Mouse (Mus musculus): Measurements from ENCODE around the gene H1foo. TPM values are rescaled to one million over a fixed set of nuclear protein-coding genes. Genes with fewer than 3 reads are reported as not detected.

Gene H1foo
- total and polyA plus RNA-seq, 2 experiments from 2014 or later = not detected

DNA sequence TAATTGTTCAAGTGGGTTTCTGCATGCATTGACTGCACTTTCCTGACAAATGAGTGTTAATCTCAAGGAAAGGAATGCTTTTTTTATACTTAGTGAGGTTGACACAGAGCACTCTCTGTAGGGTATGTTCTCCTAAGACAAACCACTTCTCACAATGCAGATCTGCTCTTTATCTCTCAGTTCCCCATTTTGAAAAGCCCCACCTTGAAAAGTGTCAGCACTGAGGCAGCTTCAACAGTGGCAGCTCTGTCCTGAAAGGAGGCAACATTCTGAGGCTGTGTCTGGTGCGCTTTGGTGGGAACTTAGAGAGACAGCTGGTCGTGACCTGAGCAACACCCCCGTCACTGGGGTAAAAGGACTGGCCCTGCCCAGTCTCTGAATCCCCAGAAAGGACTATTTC lies 35.7 kb upstream of the H1foo start:
- TF ChIP-seq EP300 (IDR thresholded peaks at IDR 0.05; ENCODE audit: low read depth) (no peak), CTCF (IDR thresholded peaks at IDR 0.05; ENCODE audit: low read depth) (no peak)
- DNase-seq (ENCODE audit: low spot score) (no peak), ATAC-seq (ENCODE audit: insufficient read depth, low read depth) (no peak)
- no peaks in the 10 kb centered on the region for H3K36me3 ChIP-seq (replicated peaks; ENCODE audit: control insufficient read depth, insufficient read depth, low read length)
- H3K4me3 ChIP-seq (ENCODE audit: low read depth, low read length) = no peak overlapping the region
- H3K4me1 ChIP-seq (ENCODE audit: control insufficient read depth, insufficient read depth) = peaks cover 39% of the 10 kb centered on the region
- no peaks in the 10 kb centered on the region for H3K27me3 ChIP-seq (ENCODE audit: control insufficient read depth, insufficient read depth, low read length)
- H3K4me2 ChIP-seq (ENCODE audit: low read depth, low read length) = no peak overlapping the region
- H3K27ac ChIP-seq (ENCODE audit: low read depth) = peak overlapping the region; percentile 60
- H3K9me3 ChIP-seq (replicated peaks; ENCODE audit: control insufficient read depth, low read length) = no peaks in the 10 kb centered on the region
- no peak overlapping the region for H3K9ac ChIP-seq (replicated peaks; ENCODE audit: low read depth, low read length)
- 75% methylated on average over 3 of the region's 3 CpGs for WGBS

DNA sequence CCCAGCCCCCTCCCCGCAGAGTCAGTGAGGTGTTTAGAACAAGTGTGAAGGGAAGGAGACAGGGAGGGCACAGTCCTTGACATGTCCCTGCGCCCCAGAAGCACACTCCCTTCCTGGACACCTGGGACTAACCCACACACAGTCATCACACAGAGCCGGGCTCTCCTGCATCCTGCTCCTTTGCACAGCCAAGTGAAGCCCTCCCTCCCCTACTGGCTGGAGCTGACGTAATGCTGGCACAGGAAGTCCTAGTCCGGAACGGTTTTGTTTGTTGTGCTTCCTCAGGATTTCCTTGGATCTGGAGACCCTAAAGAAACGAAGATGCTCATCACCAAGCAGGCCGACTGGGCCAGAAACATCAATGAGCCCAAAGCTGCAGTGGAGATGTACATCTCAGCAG lies 34.8 kb upstream of the H1foo start:
- TF ChIP-seq CTCF (IDR thresholded peaks at IDR 0.05; ENCODE audit: low read depth) (no peak), EP300 (IDR thresholded peaks at IDR 0.05; ENCODE audit: low read depth) (peak; percentile 89)
- no peaks in the 10 kb centered on the region for H3K9me3 ChIP-seq (replicated peaks; ENCODE audit: control insufficient read depth, low read length)
- peaks cover 39% of the 10 kb centered on the region for H3K4me1 ChIP-seq (ENCODE audit: control insufficient read depth, insufficient read depth)
- ATAC-seq (ENCODE audit: insufficient read depth, low read depth) (peak; percentile 89), DNase-seq (ENCODE audit: low spot score) (peak; percentile 87)
- WGBS = 45% methylated on average over 8 of the region's 8 CpGs
- H3K4me3 ChIP-seq (ENCODE audit: low read depth, low read length) = no peak overlapping the region
- no peaks in the 10 kb centered on the region for H3K27me3 ChIP-seq (ENCODE audit: control insufficient read depth, insufficient read depth, low read length)
- no peaks in the 10 kb centered on the region for H3K36me3 ChIP-seq (replicated peaks; ENCODE audit: control insufficient read depth, insufficient read depth, low read length)
- H3K9ac ChIP-seq (replicated peaks; ENCODE audit: low read depth, low read length) = no peak overlapping the region
- H3K4me2 ChIP-seq (ENCODE audit: low read depth, low read length) = no peak overlapping the region
- H3K27ac ChIP-seq (ENCODE audit: low read depth) = peak overlapping the region; percentile 87

DNA sequence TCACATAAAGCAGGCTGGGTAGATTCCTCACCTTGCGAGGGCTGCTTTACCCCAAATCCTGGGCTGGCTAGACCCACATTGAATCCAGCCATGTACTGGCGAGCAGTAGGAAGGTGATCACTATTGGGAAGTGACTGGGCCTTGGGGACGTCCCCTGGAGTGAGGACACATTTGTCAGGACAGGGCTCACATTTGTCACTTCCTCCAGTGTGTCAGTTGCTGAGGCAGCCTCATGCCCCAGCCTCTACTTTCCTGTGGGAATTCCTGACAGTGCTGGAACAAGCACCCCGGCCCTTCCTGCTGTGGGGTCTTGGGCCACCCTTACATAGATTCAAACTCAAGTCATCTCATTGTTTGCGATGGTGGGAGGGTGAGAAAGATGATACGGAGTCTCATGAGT lies 33.0 kb upstream of the H1foo start:
- Histone ChIP-seq H3K27ac (ENCODE audit: low read depth) (peak overlapping the region; percentile 87), H3K9me3 (replicated peaks; ENCODE audit: control insufficient read depth, low read length) (no peaks in the 10 kb centered on the region), H3K4me1 (ENCODE audit: control insufficient read depth, insufficient read depth) (peaks cover 55% of the 10 kb centered on the region), H3K27me3 (ENCODE audit: control insufficient read depth, insufficient read depth, low read length) (no peaks in the 10 kb centered on the region), H3K4me2 (ENCODE audit: low read depth, low read length) (no peak overlapping the region), H3K9ac (replicated peaks; ENCODE audit: low read depth, low read length) (no peak overlapping the region), H3K36me3 (replicated peaks; ENCODE audit: control insufficient read depth, insufficient read depth, low read length) (no peaks in the 10 kb centered on the region), H3K4me3 (ENCODE audit: low read depth, low read length) (no peak overlapping the region)
- WGBS = 64% methylated on average over 6 of the region's 6 CpGs
- TF ChIP-seq CTCF (IDR thresholded peaks at IDR 0.05; ENCODE audit: low read depth) (no peak), EP300 (IDR thresholded peaks at IDR 0.05; ENCODE audit: low read depth) (no peak)
- ATAC-seq (ENCODE audit: insufficient read depth, low read depth) (no peak), DNase-seq (ENCODE audit: low spot score) (no peak)

DNA sequence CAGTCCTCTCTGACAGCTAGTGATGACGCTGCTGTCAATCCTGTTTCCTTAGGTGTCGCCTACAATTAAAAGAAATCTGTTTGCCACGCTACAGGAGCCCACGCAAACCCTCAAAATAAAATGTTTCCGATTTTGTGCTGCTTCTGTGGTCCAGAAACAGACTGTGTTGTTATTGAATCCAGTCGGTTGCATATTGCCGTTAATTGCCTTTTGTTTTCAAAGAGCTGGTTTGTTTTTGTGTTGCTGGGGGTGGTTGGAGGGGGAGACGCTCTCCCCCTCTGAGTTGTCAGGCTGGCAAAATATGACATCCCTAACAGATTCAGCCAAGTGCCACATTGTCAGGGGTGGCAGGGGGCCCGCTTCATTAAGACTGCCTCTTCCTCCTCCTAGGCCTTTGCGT lies 31.3 kb upstream of the H1foo start:
- Histone ChIP-seq H3K9ac (replicated peaks; ENCODE audit: low read depth, low read length) (no peak overlapping the region), H3K9me3 (replicated peaks; ENCODE audit: control insufficient read depth, low read length) (no peaks in the 10 kb centered on the region), H3K27me3 (ENCODE audit: control insufficient read depth, insufficient read depth, low read length) (no peaks in the 10 kb centered on the region), H3K36me3 (replicated peaks; ENCODE audit: control insufficient read depth, insufficient read depth, low read length) (no peaks in the 10 kb centered on the region), H3K4me3 (ENCODE audit: low read depth, low read length) (no peak overlapping the region), H3K27ac (ENCODE audit: low read depth) (no peak overlapping the region), H3K4me2 (ENCODE audit: low read depth, low read length) (no peak overlapping the region), H3K4me1 (ENCODE audit: control insufficient read depth, insufficient read depth) (peaks cover 52% of the 10 kb centered on the region)
- TF ChIP-seq EP300 (IDR thresholded peaks at IDR 0.05; ENCODE audit: low read depth) (no peak), CTCF (IDR thresholded peaks at IDR 0.05; ENCODE audit: low read depth) (no peak)
- DNase-seq (ENCODE audit: low spot score) (no peak), ATAC-seq (ENCODE audit: insufficient read depth, low read depth) (no peak)
- 88% methylated on average over 10 of the region's 10 CpGs for WGBS

DNA sequence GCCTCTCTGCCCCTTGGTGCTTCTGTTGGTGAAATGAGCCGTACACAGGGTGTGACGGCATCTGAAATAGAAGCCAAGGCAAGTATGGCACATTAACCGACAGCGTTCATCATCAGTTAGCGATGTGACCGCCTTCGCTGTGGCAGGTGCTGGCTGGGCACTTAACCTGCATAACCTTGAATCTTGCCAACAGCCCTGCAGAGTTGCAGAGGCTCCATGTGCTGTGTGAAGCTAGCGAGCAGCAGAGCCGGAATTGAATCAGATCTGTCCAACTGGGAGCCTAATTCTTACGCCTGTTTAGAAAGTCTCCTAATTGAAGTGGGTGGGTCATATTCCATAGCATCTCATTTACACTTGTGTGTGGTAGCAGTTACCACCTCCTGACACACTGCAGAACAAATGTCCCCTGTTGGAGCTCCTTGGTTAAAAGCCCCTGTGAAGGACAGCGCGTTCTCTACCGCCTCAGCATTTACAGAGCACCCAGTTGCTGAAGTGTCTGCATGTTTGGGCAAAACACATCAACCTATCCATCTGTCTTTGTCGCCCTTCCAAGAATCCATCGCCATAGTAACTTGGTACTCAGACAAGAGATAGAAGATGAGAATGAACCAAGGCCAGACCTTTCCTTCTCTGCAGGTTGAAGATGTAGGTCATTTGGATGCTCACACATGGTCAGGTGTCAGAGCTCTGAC lies 30.1 kb upstream of the H1foo start:
- 74% methylated on average over 15 of the region's 15 CpGs for WGBS
- H3K9ac ChIP-seq (replicated peaks; ENCODE audit: low read depth, low read length) = no peak overlapping the region

More for the DNA sequence above, 30.1 kb upstream of the H1foo start:
- H3K27me3 ChIP-seq (ENCODE audit: control insufficient read depth, insufficient read depth, low read length) = no peaks in the 10 kb centered on the region
- H3K4me2 ChIP-seq (ENCODE audit: low read depth, low read length) = no peak overlapping the region
- H3K9me3 ChIP-seq (replicated peaks; ENCODE audit: control insufficient read depth, low read length) = no peaks in the 10 kb centered on the region
- peaks cover 48% of the 10 kb centered on the region for H3K4me1 ChIP-seq (ENCODE audit: control insufficient read depth, insufficient read depth)
- H3K27ac ChIP-seq (ENCODE audit: low read depth) = no peak overlapping the region
- ATAC-seq (ENCODE audit: insufficient read depth, low read depth) = no peak
- H3K36me3 ChIP-seq (replicated peaks; ENCODE audit: control insufficient read depth, insufficient read depth, low read length) = no peaks in the 10 kb centered on the region
- TF ChIP-seq EP300 (IDR thresholded peaks at IDR 0.05; ENCODE audit: low read depth) (no peak), CTCF (IDR thresholded peaks at IDR 0.05; ENCODE audit: low read depth) (no peak)
- no peak overlapping the region for H3K4me3 ChIP-seq (ENCODE audit: low read depth, low read length)
- no peak for DNase-seq (ENCODE audit: low spot score)

All from heart, postnatal 0 days (tissue).